Mouse (Mus musculus) heart, postnatal 25 days (tissue): Measurements from ENCODE around the gene Foxj2. TPM values are rescaled to one million over a fixed set of nuclear protein-coding genes. Genes with fewer than 3 reads are reported as not detected.

ENCODE experiments used
- DNase-seq: peaks from one replicate; pipeline ENCODE4 v3.0.0; 2022; ENCODE audit warnings: low spot score
- intact Hi-C: fragments of 180-260 bp; cut with DNase I; formaldehyde crosslinking; loops from one replicate; pipeline ENCODE4 v1.15.1; 2025
- total RNA-seq, 2 experiments: library from RNA; stranded (reverse); gene quantifications; 2 replicates each; pipeline ENCODE4 v1.2.3; 2021

Gene Foxj2
- 10 to 100 TPM; 31.8 to 37.0 TPM for total RNA-seq

DNA sequence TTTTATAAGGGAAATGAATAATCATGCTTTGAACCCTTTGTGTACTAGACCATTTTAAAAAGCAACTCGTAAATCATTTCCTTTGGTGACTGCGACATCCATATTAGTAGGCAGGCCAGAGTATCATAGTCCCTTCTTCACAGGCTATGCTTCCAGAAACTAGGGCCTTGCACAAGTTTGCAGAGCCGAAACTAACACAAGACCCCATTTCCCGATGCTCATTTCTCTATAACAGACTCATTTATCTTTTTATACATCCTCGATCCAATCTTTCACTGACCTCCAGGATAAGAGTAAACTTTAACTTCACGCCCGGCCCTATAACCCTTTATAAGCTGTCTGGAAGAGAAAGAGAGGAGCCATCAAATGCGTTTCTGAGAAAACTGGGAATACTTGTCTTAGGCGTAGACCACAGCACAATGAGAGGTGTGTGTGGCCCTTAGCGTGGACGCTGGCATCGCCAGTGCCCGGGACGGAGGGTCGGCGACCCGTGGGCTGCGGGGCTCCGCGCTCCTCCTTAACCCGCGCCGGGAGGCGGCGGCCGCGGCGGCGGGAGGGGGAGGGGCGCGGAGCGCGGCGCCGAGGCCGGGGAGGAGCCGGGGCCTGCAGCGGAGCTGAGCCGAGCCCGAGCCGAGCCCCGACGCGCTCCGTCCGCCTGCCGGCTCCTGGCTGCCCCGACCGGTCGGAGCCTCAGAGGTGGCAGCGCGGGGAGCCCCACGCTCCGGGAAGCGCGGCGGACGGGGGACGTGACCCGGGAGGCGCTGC lies at the start of gene Foxj2:
Gene Foxj2 (plus strand): TSS at position 609 of the 765 bp plus-strand sequence.
- intact Hi-C loops: loop anchor here (1.0 to 10.0 kb wide), 2 partner anchors 8 to 485 kb away; no protein-coding TSS in a partner anchor
- no peak for DNase-seq

DNA sequence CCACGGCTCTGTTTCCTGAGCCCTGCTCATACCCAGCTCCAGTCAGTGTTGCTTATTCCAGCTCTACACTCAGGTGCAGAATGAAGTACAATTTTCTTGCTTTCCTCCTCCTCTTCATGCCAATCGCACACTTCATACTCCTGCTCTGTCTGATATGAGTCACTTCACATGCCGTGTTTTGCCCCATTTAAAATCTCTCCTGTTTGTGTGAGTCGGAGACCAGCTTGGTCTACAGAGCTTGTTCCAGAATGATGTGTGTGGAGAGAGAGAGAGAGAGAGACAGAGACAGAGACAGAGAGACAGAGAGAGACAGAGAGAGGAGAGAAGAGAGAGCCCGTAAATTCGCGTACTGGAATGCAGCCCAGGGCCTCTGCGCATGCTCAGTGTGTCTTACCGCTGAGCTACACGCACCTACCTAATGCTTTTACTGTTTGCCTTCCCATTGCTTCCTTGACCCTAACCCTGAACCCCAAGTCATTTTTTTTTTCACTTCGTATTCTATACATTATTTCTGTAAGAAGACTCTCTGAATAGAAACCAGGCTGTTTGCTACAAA lies 48.9 kb upstream of the Foxj2 start:
- intact Hi-C loops: no loop called here
- DNase-seq: no peak

DNA sequence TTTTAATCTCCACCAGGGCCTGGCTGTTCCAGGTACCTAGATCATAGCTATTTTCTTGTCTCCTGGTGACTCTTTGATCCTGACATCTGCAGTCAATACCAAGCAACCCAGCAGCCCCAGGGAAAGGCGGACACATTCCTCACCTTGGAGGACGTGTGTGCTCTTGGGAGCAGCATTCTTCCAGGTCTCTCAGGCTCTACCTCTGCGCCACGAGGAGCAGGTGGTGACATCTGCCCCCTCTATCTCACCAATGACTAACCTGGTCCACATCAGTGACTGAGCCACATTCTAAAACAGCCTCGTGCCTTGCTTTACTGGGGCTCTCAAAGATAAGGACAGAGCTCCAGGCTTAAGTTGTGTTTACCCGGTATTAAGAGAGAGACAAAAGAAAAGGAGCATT lies 47.0 kb upstream of the Foxj2 start:
- no peak for DNase-seq

DNA sequence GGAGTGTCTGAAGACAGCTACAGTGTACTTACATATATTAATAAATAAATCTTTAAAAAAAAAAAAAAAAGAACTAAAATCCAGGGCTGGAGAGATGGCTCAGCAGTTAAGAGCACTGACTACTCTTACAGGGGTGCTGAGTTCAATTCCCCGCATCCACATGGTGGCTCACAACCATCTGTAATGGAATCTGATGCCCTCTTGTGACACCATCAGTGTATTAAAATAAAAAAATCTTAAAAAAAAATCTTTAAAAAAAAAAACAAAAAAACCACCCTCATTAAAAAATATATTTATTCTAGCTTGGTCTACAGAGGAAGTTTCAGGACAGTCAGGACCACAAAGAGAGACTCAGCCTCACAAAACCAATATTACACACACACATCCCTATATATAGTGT lies 45.4 kb upstream of the Foxj2 start:
- DNase-seq: no peak
- intact Hi-C loops: no loop called here

More for the DNA sequence above, 47.0 kb upstream of the Foxj2 start:
- intact Hi-C loops: no loop called here

DNA sequence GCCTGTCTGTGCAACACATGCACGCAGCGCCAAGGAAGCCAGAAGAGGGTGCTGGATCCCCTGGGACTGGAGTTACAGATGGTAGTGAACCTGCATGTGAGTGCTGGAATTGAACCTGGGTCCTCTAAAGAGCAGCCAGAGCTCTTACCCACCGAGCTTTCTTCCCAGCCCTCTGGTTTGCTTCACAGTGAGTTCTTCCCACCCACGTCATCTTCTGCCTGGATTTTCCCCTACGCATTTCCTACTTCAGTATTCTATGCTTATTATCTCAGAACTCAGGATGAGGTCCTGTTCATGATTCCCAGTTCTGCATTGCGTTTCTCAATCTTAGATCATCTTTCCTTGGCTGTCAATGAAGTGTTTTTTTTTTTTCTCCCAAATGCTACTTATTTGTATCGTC lies 43.7 kb upstream of the Foxj2 start:
- DNase-seq: no peak
- intact Hi-C loops: no loop called here

DNA sequence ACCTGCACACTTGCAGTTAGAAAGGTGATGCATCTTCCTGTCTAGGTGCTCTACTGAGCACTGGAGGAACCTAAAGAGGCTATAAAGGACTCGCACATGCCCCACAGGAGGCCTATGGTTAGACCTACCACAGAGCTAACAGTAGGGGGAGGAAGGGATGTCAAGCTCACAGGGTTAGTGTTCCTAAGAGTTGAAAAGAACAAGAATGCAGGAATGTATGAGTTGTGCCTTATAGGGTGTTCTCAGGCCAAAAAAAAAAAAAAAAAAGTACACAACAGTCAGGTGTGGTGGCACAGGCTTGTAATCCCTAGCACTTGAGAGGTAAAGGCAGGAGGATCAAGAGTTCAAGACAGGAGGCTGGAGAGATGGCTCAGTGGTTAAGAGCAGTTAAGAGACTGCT lies 39.8 kb upstream of the Foxj2 start:
- intact Hi-C loops: no loop called here

DNA sequence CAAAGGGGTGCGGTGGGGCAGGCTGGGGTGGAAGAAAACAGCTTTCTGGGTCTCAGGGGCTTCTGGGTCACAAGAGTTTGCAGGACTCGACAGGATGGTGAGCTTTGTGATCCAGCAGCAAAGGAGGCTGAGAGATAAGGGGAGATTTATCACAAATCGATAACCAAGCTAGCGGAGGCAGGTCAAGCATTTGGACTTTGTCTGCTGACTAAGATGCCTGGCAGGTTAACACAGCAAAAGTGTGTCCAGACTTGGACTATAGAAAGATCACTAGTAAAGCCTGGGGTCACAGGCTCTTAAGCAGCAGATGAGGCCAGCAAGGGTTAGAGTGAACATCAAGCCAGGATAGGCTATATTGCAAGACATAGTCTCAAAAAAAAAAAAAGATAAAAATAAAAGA lies 38.5 kb upstream of the Foxj2 start:
- no peak for DNase-seq
- intact Hi-C loops: no loop called here

More for the DNA sequence above, 39.8 kb upstream of the Foxj2 start:
- DNase-seq: no peak

DNA sequence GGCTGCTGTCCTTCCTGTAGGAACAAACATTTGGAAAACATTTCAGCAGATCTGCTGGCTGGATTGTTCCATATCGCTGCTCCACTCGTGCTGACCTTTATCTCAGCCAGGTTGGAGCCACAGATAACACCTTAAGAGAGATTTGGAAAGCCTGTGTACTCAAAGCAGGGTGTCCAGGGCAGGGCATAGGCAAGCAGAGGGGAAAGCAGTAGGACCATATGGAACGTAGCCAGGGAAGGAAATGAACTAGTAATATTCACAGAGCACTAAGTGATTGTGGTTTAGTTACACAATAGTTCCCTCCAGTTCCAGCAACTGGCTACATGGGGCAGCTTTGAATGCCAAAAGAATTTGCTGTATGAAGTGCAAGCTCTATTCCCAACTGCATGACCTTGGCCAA lies 37.5 kb upstream of the Foxj2 start:
- intact Hi-C loops: no loop called here
- DNase-seq: no peak

DNA sequence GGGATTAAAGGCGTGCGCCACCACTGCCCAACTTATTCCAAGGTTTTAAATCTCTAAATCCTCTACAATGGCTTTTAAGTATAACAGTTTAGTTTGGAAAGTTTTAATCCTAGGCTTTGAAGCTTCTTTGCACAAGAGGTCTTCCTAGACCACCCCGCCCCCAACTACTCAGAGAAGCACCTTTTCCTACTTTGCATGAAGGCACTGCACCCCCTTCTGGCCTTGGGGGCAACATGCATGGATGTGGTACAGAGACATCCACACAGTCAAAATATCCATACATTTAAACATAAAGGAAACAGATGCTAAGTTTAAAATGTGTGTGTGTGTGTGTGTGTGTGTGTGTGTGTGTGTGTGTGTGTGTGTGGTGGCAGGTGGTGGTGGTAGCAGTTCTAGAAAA lies 34.8 kb upstream of the Foxj2 start:
- DNase-seq: no peak
- intact Hi-C loops: loop anchor here (5.0 kb wide), 1 partner anchor 118 kb away; no protein-coding TSS in a partner anchor

DNA sequence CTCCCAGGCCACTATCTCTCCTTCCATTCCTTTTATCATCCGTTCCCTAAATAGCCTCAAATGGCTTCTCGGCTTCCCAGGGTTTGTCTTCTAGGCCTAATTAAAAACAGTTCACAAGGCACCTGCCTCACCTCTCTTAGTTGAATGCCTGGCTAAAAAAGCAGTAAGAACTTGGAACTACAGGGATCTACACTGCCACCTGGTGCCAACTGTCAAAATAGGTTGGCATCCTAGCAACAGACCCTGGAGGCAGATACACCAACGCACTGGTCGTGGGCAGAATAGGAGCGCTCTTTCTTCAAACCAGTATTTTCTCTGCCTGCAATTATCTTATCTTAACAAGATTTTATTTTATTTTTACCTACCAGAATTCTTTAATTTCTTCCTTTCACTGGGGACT lies 33.4 kb upstream of the Foxj2 start:
- intact Hi-C loops: loop anchor here (1.0 to 5.0 kb wide), 2 partner anchors 45 to 119 kb away; no protein-coding TSS in a partner anchor
- DNase-seq: no peak

DNA sequence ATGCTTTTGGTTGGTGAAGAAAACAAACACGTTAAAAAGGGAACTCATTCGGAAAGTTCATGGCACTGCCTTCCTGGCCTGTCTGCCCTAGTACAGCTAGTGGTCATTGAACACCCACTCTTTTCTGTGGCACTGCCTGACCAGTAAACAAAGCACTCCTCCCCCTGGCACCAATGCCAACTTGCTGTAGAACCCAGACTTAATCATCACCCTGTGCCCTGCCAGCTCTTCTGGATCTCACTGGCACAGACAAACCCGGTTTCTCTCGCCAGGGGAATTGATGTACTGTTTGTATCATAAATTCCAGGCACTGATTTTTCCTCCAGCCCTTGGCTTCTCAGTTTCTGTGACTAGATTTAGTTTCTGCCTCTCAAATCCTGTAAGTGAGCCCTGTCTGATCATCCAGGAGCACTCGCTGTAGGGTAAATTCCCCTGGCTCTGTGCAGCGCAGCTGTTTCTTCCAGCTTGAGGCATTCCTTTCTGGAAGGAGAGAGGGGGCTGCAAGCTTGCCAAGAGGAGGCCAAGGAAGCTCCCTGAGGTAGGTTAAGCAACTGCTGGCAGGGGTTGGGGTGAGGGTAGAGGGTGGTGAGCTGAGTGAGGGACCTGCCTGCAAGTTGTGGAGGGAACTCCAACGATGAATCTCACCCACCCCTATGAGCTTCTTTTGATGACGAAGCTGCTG lies 24.3 kb upstream of the Foxj2 start:
- intact Hi-C loops: no loop called here
- no peak for DNase-seq

DNA sequence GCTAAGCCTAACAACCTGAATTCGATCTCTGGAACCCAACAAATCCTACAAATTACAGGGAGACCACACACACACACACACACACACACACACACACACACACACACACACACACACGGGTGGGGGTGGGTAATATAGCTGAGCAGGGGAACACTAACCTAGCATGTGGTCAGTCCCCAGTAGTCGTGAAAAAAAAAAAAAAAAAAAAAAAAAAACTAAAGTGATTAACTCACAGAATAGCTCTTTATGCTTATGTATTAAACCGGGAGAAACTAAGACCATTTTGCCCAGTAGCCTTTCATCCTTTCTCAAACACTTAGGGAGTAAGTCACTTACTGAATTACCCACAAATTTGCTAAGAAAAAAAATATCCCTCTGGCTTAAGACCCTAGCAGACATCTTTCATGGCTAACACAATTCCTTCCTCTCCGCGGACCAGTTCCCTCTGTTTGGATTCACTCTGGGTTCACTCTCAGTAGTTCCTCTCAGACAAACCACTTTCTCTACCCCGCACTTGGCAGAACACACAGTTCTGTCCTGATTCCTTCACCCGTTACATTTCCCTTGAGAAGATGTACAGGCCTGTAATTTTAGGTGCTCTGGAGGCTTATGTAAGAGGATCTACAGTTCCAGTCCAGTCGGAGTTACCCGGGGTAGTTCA lies 18.9 kb upstream of the Foxj2 start:
- no peak for DNase-seq

DNA sequence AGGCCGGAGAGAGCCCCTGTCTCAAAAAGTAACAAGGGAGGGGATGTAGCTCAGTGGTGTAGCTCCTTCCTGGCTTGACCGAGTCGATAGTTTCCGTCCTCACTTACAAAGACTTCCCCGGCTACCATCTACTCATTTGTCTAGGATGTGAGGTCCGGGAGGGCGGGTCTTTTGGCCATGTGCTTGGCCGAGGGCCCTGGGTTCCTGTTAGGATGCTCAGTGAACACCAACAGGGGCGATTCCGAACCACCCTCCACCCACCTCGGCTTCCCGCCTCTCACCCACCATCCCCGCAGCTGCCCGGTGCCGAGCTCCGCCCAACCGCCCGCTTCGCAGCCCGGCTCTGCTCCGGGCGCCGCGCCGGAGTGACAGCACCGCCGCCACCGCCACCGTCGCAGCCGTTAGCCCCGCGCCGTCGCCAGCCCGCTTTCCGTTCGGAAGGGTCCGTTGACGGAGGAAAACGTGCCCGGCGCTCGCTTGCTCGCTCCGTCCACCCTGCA lies 18.4 kb upstream of the Foxj2 start, which contains the start of gene Slc2a3:
Gene Slc2a3 (minus strand): TSS at position 340 of the 500 bp plus-strand sequence.
- DNase-seq: peak; percentile 51
- intact Hi-C loops: loop anchor here (5.0 kb wide), 1 partner anchor 36 kb away; no protein-coding TSS in a partner anchor

More for the DNA sequence above, 18.9 kb upstream of the Foxj2 start:
- intact Hi-C loops: loop anchor here (5.0 kb wide), 1 partner anchor 37 kb away; no protein-coding TSS in a partner anchor

DNA sequence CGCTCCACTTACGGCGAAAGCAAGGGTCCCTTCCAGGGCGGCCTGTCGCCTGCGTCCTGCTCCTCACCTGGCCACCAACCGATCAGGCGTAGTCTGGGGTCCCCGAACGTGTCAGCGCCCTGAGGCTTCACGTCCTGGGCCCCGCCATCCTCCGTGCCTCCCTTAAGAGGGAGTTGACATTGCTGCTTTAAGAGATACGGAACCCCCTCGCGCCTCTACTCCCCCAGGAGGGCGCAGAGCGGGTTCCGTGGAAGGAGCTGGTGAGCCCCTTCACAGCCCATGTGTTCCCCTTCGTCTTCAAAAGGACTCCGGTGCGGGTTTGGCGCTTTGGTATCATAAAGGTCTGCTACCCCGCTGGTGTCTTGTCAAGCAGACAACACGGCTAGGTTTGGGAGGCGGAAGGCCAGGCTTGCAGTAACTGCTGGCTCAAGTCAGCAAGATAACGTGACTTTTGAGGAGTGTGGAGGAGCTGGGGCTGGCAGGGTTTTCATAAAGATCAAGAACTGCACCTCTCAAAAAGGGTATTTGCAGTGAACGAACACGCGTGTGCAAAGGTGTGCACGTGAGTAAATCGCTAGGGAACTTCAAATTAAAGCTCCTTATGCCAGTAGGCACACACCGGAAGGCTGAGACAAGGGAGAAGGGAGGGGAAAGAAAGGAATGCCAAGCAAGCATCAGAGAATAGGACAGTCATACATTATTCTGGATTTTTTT lies 17.8 kb upstream of the Foxj2 start:
- intact Hi-C loops: loop anchor here (5.0 kb wide), 1 partner anchor 35 kb away; no protein-coding TSS in a partner anchor
- DNase-seq: no peak

DNA sequence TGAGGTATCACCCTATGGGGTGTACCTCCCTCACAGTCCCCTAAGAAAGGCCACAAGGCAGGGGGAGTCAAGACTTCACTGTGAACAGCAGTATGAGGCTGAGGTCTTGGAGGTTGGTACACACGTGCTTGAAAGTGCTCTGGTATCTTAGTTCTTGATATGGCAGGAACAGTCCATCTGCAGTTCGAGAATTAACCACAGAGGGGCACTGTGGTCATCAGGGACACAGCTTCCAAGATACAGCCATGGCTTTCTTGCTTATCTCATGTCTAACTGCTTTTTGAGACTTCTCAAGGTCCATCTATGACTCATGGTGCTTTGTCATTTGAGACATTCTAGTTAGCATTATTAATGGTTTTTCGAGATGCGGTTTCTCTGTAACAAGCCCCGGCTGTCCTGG lies 15.3 kb upstream of the Foxj2 start:
- intact Hi-C loops: loop anchor here (2.0 to 5.0 kb wide), 2 partner anchors 33 to 64 kb away; no protein-coding TSS in a partner anchor

DNA sequence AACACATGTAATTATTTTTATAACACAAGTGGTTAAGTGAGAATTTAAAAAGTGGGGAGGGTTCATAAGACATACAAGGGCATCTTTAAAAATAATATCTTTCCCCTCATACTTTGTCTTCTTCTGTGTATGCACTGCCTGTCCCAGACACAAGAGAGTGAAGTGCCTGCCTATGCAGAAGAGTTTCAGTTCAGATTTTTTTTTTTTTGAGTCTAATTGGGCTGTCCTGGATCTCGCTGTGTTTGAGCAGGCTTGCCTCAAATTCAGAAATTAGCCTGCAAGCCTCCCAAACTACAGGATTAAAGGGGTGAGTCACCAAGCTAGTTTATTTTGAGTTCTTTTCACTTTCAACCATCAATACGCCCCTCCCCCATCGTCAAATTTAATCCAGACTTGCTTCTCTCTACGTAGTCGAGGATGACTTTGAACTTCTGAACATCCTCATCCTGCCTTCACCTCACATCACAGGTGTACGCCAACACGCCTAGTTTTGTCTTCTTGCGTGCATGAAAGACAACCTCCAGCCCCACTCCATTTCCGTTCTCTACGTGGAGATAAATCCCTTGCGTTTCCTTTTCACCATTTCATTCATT lies 9.6 kb upstream of the Foxj2 start:
- no peak for DNase-seq
- intact Hi-C loops: loop anchor here (2.0 to 10.0 kb wide), 3 partner anchors 17 to 475 kb away; no protein-coding TSS in a partner anchor

More for the DNA sequence above, 15.3 kb upstream of the Foxj2 start:
- no peak for DNase-seq

DNA sequence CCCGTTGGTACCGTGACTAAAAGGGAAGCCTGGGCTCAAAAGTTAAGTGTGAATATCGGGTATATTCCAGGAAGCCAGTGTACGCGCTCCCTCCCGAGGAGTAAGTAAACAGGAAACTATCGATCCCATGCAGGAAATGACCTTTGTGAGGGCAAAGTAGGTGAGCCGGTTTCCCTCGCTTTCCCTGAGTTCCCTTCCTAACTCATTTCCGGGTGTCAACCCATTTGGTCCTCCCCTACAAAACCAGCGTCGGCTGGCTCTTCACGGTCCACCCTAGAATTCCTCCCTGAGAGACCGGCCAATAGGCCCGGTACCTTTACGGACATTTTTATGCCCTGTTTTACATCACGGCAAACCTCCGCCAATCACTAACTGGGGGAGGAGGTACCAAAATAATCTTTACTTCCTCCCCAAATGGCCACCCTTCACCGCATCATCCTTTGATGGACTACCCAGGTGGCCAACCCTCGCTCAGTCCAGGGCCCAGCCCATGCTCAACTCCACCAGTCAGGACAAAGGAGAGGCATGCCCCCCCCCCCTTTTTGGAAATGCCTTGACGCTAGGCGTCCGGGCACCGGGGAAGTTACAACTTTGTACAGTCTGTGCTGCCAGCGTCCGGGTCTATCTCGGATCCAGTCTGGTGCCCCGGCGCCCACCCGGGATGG lies 9.0 kb upstream of the Foxj2 start:
- intact Hi-C loops: loop anchor here (1.0 to 10.0 kb wide), 4 partner anchors 9 to 476 kb away; partner anchors contain the start of gene Foxj2
- peak; percentile 98 for DNase-seq

DNA sequence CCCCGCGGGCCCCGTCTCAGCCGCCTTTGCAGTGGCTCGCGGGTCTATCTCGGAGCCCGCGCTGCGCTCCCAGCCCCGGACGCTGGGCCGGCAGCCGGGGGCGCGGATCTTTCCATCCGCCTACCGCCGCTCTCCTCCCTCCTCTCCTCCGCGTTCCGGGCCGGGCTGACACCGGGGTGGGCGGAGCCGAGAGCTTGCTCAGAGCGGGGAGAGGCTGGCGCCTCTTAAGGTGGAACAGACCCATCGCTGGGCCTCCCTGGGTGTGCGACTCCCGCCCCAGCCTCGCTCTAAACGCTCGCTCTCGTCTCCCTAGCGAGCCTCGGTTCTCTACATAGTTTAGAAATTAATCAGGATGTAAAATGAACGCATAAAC lies 8.4 kb upstream of the Foxj2 start:
- intact Hi-C loops: loop anchor here (1.0 to 10.0 kb wide), 4 partner anchors 8 to 476 kb away; partner anchors contain the start of gene Foxj2
- peak; percentile 92 for DNase-seq
